Mouse (Mus musculus) G1E (cell line): ENCODE measurements around the gene Mrpl47.

ENCODE experiments used
- CTCF ChIP-seq: IDR thresholded peaks from 2 replicates; pipeline ENCODE4 v1.5.1; 2012; ENCODE audit warnings: low read depth, low read length, inconsistent platforms, mixed read lengths
- GATA1 ChIP-seq: IDR thresholded peaks from 2 replicates; pipeline ENCODE4 v1.6.1; 2012; ENCODE audit warnings: borderline replicate concordance, low read length, inconsistent platforms, mixed read lengths
- GATA2 ChIP-seq: IDR thresholded peaks from 2 replicates; pipeline ENCODE4 v1.6.1; 2012; ENCODE audit warnings: low read depth, low read length, inconsistent platforms, borderline replicate concordance
- POLR2AphosphoS5 ChIP-seq: IDR thresholded peaks from 2 replicates; pipeline ENCODE4 v1.6.1; 2012; ENCODE audit warnings: low read depth, low read length, inconsistent platforms; ENCODE audit not compliant: insufficient replicate concordance
- TAL1 ChIP-seq: conservative IDR thresholded peaks from 2 replicates; pipeline ENCODE4 v1.6.1; 2012; ENCODE audit warnings: low read depth, low read length, inconsistent platforms, mixed read lengths

- TF ChIP-seq CTCF: no peak
- TF ChIP-seq TAL1: no peak
- TF ChIP-seq GATA2: no peak
- no peak for TF ChIP-seq GATA1
- TF ChIP-seq POLR2AphosphoS5: no peak
Observed at GRCm38 (mm10) chr3:32736244-32737171, 897 bp downstream of the Mrpl47 start, which contains the start of gene Ndufb5.
